Mouse (Mus musculus): ENCODE data around the gene Cic. TPM values are rescaled to one million over a fixed set of nuclear protein-coding genes. Genes with fewer than 3 reads are reported as not detected.

Cic gene
- polyA plus RNA-seq (2017; shearing (Covaris generic)), result 10 to 100 TPM; 17.9 to 35.2 (median 21.6) TPM

DNA sequence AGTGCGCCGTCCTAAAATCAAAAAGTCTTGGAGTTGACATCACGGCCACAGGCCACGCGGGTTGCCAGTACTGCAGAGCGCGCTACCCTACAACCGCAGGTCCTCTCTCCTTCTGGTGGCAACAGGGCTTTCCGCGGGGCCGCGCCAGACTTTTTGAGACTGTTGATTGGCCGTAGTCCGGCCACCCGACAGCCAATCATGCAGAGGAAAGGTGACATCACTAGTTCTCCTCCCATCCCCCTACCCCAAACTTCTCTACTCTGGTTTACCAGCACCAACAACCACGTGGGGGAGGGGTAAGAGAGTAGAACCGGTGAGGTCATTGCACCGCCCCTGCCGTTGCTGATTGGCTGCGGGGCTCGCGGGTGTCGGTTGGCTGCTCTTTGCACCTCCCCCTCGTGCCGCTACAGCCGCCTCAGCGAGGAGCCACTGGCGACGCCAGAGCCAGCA lies at the start of gene Cic:
TSS of gene Cic (plus strand) at position 404 of the 450 bp plus-strand sequence.
- ATAC-seq, result peak; percentile 69

DNA sequence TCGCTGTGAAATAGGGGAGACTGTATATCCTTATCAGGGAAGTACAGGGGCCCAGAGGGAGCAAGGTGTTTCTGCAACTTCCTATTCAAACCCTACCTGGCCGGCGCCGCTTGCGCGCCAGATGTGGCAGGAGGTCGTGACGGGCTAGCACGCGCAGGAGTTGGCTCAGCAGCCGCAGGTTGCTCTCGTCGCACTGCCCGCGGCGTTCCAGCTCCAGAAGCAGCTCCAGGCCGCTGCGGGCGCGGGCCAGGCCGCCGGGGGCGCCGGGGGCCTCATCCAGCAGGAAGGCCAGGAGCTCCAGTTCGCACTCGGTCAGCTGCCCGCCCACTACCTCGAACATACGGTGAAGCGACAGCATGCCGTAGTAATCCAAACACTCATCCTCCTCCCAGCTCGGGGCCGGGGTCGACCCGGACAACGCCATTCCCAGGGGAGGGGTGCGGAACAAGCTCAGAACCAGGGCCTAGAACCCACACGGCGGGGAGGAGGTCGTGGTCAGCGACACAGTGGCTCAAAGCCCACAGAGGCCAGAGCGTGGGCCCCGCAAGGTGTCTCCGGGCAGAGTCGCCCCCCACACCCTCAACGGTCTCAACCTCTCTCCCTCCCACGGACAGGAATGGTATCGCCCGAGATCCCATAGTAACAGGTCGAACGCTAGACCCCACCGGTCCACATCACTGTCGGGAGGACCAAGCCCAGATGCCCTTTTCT lies 48.6 kb upstream of the Cic start:
- ATAC-seq, result no peak

DNA sequence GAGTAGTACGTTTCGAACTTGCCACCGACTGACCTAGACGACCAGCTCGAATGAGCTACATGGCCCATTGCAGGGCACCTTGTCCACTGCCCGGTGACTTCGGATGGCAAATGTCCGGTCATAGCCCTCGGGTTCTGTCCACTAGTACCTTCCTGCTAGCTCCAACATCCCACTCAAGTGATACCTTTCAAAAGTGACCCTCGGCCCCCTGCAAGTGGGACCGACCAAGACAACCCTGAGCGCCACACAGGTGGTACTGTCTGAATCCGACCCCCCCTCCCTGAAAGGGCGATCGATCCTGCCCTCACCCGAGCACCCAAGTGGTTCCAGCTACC lies 48.1 kb upstream of the Cic start:
- peak; percentile 16 for ATAC-seq

DNA sequence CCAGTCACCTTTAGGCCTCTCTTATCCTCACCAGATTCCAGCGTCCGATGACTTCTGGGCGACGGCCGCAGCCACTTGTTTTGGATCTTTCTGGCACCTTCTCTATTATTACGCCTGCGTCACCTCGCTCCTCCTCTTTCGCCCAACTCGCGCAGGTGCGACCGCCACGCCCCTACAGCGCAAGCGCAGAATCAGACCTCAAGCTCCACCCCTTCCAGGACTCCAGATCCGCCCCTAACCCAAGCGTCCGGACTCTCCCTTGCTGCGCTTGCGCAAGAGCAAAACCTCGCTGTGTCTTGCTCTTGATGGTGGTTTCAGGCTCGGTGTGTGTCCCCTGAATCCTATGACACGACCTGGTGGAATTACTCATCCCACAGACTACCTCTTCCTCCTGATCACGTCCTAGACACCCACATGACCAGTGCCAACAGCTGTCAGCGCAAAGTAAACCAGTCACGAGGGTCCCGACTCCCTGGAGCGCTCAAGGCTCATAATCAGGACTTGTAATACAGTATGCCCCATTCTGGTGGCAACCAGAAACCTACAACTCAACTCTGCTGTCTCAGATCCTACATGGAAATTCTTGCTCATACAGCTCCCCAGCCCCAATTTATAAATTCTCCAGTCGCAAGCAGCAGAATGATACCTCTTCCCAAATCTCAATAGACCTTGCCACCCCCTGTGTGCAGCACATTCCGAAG lies 47.6 kb upstream of the Cic start:
- ATAC-seq, result peak; percentile 74

DNA sequence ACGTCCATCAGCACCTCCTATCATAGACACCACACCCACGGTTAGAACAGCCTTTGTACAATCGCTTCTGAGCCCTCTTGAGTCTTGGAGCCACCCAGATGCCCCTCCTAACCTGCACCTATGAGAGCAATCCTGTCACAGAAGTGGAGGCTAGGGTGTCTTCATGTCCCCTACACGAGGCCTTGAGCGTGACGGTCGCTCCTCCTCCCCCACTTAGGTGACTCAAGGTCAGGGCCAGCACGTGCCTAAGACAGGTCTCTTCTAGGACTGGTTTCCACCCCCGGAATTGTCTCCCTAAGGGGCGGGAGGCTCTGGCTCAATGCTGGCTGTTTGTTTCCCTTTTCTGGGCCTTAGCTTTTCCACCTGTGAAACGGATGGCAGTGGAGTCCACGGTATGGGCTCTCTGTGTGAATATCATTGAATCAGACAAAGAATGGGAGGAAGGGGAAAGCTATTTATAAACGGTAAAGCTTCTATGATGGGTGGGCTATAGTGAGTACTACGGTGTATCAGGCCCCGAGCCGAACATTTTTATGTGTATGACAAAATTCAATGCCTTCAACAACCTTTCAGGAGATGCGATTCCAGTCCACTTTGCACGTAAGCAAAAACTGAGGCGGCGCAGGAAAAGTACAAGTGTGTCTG lies 46.9 kb upstream of the Cic start, which contains the start of gene Dedd2:
TSS of gene Dedd2 (minus strand) at position 159 of the 645 bp plus-strand sequence.
- ATAC-seq, result no peak

DNA sequence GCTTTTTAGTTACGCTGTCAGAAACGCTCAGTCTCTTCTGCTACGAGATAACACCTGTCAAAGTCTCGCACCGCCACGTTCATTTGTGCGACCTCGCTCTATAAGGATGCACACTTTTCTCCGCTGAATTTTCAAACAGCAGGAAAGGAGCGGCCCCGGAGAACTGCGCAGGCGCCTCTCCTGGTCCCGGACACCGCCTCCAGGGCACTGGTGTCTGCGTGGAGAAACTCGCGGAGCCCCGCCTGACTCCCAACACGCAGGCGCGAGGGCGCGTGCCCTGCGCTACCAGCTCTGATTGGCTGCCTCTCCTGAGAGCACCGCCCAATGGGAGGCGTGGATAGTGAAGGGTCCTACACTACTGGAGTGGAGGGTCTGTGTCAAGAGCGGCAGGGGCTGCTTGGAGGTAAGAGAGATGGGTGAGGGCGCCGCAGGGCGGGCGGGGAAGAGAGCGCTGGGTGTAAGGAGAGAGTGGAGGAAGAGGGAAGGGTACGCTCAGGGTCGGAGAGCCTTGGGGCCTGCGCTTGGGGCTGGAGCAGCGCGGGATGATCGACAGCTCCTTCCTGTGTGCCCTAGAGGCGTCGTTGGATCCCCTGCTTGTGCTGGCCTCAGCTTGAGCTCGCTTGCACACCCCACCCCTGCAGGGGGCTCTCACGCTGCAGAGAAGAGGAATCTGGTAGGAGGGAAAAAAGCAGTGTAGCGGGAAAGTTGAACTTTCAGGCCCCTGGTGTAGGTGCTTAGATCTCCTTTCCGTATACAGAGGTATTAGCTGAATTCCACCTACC lies 46.2 kb upstream of the Cic start, which contains the start of gene Zfp526:
TSS of gene Zfp526 (plus strand) at position 324 of the 782 bp plus-strand sequence.
- ATAC-seq, result peak; percentile 75

DNA sequence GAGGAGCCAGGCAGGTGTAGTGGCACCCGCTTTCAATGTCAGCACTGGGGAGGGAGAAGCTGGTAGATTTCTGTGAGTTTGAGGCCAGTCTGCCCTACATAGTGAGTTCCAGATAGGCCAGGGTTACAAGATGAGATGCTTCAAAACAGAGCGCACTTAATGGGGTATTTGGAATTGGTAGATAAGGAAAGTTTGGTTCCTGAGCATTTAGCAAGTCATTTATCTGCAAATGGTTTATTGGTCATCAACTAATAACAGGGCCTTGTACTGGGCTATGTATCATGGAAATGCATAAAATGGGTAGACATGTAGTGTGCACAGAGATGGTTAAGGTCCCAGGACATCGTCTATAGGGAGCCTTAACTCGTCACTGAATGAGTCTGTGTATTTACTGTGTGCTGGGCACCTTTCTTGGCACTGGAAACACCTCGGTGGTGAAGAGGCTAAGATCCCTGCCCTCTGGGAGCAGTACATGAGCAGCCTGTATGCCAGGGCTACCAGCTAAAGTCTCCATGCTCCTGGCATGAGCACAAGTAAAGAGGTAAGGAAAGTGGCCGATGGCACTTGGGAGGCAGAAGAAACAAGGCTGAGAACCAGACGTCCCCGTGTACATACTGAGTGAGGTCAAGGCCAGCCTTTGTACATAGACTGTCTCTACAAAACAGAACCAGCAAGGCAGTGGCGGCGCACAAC lies 45.1 kb upstream of the Cic start:
- ATAC-seq, result no peak

DNA sequence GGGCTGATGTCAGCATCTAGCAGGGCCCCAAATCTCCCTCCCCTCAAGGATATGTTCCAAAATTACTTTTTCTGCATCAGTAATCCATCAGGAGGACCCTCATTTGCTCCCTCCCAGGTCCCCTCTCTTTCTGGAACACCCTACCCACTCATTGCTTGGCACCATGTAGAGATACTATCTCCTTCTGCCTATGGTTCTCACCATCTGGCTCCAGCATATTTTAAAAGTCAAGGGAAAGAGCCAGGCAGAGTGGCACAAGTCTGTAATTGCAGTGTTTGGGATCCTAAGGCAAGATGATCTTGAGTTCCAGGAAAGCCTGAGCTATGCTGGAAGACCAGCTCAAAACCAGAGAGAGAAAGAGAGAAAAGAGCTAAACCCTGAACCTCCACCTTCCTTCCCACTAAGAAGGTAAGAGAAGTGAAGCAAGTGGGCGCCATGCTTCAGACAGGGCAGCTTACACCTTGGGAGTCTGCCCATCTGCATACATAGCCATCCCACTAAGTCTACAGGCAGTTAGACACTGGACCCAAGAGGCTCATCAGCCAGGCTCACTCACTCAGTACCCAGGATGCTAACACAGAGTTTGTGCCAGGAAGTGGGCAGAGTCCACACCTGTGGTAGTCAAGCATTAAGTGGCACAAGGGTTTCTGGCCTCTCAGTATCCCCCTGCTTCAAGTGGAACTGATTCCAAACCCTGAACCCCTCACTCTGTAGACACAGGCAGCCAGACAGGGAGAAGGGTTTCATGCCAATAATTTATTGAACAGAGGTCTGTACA lies 39.8 kb upstream of the Cic start:
- ATAC-seq, result no peak

DNA sequence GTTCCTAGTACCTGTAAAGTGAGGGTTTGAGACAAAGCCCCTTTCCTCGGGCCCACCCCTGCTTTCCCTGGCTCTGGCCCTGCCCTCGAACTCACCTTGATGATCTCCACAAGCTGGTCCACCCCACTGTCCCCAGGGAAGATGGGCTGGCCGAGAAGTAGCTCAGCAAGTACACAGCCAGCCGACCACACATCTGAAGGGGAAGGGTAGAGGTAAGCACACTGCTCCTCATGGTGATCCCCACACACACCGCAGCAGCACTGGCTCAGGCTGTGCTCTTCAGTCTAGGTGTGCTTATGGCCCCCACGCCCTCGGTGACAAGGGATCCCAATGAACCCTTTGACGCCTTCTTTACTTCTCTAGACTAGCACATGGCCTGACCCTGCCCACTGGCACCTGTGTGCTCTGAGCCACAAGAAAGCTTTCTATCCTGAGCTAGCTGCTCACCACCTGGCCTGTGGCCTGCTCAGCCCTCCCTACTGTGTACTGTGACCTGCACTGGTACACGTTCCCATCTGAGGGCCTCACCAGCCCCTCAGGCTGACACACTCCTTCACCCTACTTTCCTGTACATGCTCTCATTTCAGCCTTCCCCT lies 36.7 kb upstream of the Cic start:
- ATAC-seq, result no peak

DNA sequence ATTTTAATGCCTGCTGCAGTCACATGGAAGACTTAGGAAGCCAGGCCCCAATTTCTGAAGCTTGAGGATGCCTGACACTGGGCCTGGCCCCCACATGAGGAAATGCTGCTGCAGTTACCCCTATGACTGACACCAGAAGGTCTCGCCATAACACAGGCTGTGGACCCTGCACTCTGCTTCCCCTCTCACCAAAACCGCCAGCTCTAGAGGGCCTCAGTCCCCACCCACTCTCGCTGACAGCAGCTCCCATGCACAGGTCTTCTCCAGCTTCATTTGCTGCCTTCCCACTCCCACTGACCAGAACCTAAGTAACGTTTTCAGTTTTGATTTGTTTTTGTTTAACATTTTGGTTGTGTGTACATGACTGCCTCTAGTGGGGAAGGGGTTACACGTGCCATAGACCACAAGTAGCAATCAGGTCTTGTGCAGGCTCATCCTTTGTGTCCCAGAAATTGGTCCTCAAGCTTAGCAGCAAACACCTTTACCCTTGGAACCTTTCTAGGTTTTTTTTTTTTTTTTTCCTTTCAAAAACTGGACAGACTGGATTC lies 35.3 kb upstream of the Cic start:
- ATAC-seq, result no peak

DNA sequence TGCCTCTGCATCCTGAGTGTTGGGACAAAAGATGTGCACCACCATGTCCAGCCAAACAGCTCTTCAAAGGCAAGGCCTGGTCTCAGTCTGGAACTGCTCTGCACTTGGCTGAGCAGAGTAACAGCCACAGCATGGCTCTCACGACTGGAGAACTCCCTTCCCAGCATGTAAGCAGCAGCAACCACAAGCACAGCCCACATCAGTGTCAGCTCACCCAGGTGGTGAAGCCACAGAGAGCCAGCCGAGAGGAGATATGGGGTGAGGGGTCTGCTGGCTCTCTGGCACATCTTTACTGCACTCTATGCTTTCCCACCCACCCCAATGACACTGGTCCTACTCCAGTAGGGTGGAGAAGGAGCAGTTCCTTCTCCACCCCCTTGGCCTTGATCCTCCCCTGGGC lies 34.4 kb upstream of the Cic start:
- no peak for ATAC-seq

DNA sequence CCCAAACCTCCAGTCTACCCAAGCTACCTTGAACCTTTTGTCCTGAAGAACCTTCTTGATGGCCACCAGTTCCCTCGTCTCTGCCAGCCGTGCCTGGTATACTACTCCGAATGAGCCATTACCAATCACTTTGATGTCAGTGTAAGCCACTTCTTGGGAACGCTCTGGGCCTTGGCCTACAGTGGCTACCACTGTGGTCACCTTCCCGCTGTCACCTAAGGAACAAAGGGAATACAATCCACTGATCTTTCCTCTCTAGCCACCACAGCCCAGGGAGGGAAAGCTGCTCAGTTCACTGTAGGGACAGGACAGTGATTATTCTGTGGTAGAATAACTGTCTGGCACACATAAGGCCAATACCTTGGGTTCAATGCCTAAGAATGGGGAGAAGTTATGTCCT lies 32.0 kb upstream of the Cic start:
- ATAC-seq, result no peak

DNA sequence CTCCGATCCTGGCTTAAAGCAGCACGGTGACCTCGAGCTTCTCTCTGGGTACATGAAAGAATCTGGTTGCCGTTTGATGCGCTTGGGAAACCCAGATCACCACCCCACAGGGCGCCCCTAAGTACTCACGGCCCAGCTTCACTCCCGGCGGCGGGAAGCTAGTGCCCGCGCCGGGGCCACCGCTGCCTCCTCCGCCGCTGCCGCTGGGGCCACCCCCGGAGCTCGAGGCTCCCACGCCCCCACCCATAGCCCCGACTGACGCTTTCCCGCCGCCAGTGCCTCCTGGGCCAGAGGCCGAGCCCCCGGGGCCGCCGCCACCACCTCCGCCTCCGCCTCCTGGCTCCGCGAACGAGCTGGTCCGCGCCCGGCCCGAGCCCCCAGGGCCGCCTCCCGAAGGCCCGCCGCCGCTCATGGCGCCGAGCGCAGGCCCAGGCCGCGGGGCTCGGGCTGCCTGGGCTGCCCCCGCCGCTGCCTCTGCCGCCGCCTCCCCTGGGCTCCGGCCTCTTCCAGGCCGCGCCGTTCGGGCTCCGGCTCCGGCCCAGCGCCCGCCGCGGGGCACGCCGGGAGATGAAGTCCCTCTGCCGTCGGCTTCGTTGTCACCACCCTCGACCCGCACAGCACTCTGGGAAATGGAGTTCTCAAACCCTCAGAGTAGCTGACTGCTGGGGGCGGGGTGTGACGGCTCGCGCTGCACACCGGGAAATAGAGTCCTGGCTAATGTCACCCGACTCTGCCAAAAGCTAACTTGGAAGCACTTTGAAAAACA lies 30.1 kb upstream of the Cic start, which contains the start of gene Gsk3a:
TSS of gene Gsk3a (minus strand) at position 603 of the 766 bp plus-strand sequence.
- ATAC-seq, result peak; percentile 71

DNA sequence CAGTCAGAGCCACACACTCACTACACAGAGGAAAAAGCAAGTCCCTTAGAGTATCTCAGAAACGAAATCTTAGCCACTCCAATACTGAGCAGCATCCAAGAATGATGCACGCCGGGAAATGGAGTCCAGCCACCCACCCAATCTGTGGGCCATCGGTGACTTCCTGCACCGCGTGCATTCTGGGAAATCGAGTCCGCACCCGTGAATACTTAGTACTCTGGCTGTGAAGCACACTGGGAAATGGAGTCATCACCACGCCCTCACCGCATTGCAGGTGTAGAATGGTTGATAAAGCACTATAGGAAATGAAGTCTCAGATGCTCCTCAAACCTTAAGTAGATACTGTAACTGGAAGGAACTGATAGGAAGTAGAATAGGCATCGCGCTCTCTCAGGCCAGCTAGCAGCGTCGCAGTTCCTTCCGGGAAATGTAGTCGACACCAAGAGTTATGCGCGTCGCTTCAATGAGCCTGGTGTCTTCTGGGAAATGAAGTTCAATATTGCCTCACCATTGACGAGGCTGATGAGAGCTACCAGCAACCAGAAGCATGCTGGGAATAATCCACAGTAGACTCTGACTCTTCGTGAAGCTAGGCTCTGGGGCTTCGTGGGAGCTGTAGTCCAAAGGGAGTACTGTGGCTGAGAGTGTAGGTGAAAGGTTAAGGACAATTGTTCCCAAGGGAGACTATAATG lies 29.3 kb upstream of the Cic start:
- ATAC-seq, result peak; percentile 74

DNA sequence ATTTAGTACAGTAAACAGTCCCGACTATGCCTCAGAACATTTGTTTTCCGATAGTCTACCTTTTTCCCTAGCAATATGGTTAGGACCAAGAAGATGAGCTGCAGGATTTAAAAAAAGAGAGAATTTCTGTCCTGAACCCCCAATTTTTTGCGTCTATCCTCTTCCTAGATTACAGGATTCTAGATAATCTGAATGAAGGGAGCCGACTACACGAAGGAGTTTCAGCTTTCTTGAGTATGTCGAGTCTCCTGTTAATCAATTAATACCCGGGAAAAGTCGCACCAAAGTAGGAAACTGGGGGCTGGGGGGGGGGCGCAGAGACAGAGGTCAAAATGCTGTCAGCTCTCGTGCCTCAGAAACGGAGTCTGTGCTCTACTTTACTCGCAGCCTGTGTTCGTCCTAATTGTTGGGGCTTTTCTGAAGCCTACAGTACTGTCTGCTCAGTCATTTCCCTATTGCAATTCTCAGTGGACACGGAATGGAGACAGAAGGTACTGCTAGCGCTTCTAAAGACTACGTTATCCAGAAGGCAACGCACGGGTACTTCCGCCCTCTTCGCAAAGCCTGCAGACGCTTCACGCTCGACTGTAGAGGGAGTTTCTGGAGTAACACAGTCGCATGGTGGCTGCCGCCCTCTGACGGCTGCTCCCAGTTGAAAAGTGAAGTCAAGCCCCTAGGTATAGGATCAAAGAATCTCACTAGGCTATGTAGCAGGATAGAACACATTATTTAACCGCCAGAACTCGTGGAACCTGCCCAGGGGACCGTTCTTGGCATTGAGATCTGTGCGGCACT lies 28.5 kb upstream of the Cic start:
- ATAC-seq, result peak; percentile 71

DNA sequence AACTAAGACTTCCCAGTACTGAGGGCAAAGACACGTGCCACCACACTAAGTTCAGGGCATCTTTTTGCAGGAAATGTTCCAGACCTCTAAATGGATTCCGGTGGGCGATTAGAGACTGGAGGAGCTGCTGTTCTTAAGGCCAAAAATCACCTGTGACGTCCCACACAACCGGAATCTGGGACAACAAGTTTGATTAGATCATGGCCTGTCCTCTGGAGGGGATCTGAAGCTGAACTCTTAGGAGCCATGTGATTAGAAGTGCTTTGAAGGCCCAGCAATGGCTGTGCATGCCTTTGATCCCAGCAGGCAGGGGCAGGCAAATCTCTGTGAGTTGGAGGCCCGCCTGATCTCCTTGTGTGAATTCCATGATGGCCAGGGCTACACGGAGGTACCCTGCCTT lies 26.9 kb upstream of the Cic start:
- no peak for ATAC-seq

DNA sequence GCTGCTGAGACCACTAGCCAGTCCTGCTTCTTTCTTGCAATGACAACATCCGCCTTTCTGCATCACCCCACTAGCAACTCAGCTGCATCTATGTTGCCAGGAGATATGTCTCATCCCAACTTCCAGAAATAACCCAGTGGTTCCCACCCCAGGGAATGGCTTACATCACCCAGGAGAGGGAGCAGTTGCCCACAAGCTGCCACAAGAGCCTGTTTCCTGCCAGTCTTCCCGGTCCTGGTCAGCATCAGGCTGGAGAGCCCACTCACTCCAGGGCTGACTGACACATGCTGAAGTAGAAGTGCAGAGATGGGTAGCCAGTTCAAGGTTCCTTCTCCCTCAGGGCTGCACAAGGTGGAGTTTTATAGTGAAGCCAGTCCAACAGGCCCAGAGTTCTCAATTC lies 26.4 kb upstream of the Cic start:
- no peak for ATAC-seq

DNA sequence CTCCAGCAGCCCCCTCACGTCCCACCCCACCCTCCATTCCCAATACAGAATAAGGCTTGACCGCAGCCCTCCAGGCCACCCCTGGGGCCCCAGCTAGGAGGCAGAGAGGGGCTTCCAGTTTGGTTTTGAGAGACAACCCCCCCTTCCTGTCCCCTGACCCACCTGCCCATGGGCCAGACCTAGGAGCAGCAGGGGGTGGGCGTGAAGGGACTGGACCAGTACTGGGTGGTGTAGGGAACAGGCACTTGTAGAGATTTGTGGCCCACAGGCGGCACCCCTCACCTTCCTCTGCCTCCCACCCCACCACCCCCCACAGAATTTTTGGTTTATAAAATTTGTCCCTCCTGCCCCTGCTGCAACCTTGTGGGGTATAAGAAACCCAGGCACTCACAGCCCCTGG lies 24.1 kb upstream of the Cic start:
- ATAC-seq, result no peak

Data from inflammation-experienced regulatory T-cells, adult 6 months (primary cell).